Mouse (Mus musculus) liver, adult 2 months (tissue): ENCODE results near the gene Fam168b.

Experiments
- CTCF ChIP-seq: fragments of 200-500 bp; IDR thresholded peaks from 2 replicates; pipeline ENCODE4 v1.5.1; 2011; ENCODE audit warnings: low read depth, low read length, control low read depth
- POLR2A ChIP-seq: fragments of 200-500 bp; IDR thresholded peaks from 2 replicates; pipeline ENCODE4 v1.6.1; 2011; ENCODE audit warnings: low read length, control low read depth; ENCODE audit not compliant: insufficient read depth; ENCODE audit errors: extremely low read depth

DNA sequence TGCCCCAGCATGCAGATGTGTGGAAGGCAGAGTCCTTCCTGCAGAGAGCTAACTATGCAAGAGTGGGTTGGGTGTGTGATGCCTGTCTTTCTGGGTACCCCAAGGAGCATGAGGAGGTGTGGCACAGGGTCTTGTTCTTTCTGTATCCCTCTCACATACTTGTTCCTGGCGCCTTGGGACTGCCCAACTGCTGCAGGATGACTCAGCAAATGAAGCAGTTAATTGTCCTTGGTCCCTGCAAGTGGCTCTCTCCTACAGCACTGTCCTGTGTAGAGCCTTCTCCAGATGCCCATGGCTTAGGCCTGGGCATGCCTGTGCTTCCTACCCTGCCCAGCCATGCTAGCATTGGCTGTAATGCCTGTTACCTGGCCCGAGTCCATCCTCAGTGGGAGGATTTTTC, 43.7 kb downstream of the Fam168b start:
- TF ChIP-seq CTCF: no peak
- no peak for TF ChIP-seq POLR2A
